Mouse (Mus musculus) kidney, adult 2 months (tissue): ENCODE data around the gene Usp10.

ENCODE experiments used
- CTCF ChIP-seq: fragments of 200-500 bp; conservative IDR thresholded peaks from 2 replicates; pipeline ENCODE4 v1.5.1; 2011; ENCODE audit warnings: low read depth, mild to moderate bottlenecking, control low read depth, low read length, moderate library complexity, mixed read lengths; ENCODE audit not compliant: insufficient read depth, insufficient read length
- POLR2A ChIP-seq: fragments of 200-500 bp; IDR thresholded peaks from one replicate; pipeline ENCODE4 v1.6.1; 2011; ENCODE audit warnings: low read depth, low read length, control low read depth

GRCm38 (mm10) chr8:119901952-119902351, 8.2 kb upstream of the Usp10 start:
- TF ChIP-seq CTCF (no peak), POLR2A (no peak)
